Mouse (Mus musculus) erythroblast, embryonic 14.5 days (primary cell): ENCODE measurements around the gene Zfp366.

Experiments used
- GATA1 ChIP-seq: IDR thresholded peaks from 2 replicates; pipeline ENCODE4 v1.6.1; 2012; ENCODE audit warnings: low read length, inconsistent platforms, mixed read lengths
- TAL1 ChIP-seq: IDR thresholded peaks from 3 replicates; pipeline ENCODE4 v1.6.1; 2012; ENCODE audit warnings: low read length, inconsistent platforms, mixed read lengths

GRCm38 (mm10) chr13:99278511-99278910 is 93.9 kb downstream of the Zfp366 start:
- TF ChIP-seq GATA1: no peak
- no peak for TF ChIP-seq TAL1
